Mouse (Mus musculus): Measurements from ENCODE around the gene Slfn2. TPM values are rescaled to one million over a fixed set of nuclear protein-coding genes. Genes with fewer than 3 reads are reported as not detected.

Slfn2 gene
- polyA plus RNA-seq, 1 experiment = 346 TPM

DNA sequence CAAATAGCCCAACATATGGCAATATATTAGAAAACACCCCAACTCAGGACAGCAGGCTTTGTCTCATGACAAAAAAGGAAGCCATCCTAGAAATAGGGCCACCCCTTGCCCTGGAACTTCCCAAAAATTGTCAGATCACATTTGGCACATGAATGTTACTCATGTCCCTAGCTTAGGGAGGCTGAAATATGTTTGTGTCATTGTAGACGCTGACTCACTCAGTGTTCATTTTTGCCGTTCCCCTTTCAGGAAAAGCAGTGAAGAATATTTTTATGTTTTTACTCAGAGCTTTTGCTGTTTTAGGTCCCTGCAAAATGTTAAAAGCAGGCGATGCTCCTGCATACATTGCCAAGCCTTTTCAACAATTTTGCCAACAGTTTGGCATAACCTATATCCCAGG, 19.3 kb upstream of the Slfn2 start:
- H3K4me1 ChIP-seq (ENCODE audit: control insufficient read depth, insufficient read depth, low read length) = peaks cover 26% of the 10 kb centered on the region
- H3K27ac ChIP-seq (ENCODE audit: insufficient read depth, low read depth, low read length) = peak overlapping the region; percentile 95
- no peak for TF ChIP-seq POLR2A (IDR thresholded peaks at IDR 0.05; ENCODE audit: borderline replicate concordance, low read depth, low read length)
- H3K4me3 ChIP-seq (ENCODE audit: insufficient read depth, low read length) = no peak overlapping the region

DNA sequence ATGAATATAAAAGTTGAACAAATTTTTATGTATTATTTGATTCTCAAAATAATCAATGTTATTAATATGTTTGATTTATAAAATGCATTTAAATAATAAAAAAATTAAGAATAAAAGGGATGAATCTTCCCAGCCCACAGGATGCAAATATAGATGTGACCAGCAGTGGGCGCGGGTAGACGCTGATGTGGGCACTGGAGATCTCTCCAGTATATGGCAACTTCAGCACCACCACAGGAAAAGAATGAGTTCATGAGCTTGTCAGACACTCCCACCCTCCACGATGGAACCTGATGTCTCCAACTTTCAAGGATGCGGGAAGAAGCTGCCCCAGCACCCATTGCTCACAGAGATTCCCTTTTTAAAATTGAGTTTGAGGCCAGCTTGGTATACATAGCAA, 7.0 kb upstream of the Slfn2 start:
- Histone ChIP-seq H3K27ac (ENCODE audit: insufficient read depth, low read depth, low read length) (no peak overlapping the region), H3K4me3 (ENCODE audit: insufficient read depth, low read length) (no peak overlapping the region), H3K4me1 (ENCODE audit: control insufficient read depth, insufficient read depth, low read length) (peaks cover 19% of the 10 kb centered on the region)
- TF ChIP-seq POLR2A (IDR thresholded peaks at IDR 0.05; ENCODE audit: borderline replicate concordance, low read depth, low read length) = no peak
- peak; percentile 63 for TF ChIP-seq CTCF (IDR thresholded peaks at IDR 0.05; ENCODE audit: low read depth, low read length)

DNA sequence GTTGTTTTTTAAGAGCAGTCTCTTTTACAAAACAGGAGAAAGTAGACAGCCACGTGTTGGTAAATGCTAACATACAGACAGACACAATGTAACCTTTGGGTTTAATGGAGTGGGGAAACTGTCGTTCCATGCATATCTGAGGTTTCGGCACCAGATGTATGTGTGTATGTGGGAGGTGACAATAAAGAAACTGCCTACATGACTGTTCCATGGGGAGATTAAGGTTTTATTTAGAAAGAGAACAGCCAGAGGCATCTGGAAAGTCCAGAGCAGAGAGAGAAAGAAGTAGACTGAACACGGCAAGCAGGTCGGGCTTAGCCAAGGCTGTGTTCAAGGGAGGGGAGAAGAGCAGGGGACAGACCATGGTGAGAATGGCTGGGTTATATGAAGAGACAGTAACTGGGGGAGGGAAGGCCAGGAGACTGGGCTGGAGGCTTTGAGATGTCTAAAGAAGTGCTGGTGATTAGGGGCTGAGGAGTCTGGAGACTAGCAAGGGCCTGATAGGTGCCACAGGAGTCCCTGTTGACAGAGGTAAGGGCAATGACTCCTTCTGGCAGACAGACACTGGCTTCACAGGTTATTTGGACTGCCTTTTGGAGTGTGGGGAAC, 4.4 kb upstream of the Slfn2 start:
- H3K27ac ChIP-seq (ENCODE audit: insufficient read depth, low read depth, low read length) = no peak overlapping the region
- H3K4me3 ChIP-seq (ENCODE audit: insufficient read depth, low read length) = no peak overlapping the region

DNA sequence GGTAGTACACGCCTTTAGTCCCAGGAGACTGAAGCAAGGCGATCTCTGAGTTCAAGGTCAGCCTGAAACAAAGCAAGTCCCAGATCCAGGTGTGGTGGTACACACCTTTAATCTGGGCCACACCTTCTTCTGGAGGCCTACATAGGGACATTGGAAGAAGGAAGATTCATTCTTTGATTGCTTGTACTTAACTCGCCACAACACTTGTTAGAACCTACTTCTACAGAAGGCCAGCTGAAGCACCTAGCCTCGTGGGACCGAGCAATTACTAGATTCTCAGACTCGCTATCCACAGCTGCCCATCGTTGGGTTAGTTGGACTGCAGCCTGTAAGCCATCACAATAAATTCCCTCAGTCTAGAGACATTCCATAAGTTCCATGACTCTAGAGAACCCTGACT, 3.1 kb upstream of the Slfn2 start:
- H3K4me3 ChIP-seq (ENCODE audit: insufficient read depth, low read length) = no peak overlapping the region
- TF ChIP-seq CTCF (IDR thresholded peaks at IDR 0.05; ENCODE audit: low read depth, low read length) = no peak
- H3K4me1 ChIP-seq (ENCODE audit: control insufficient read depth, insufficient read depth, low read length) = peaks cover 29% of the 10 kb centered on the region
- H3K27ac ChIP-seq (ENCODE audit: insufficient read depth, low read depth, low read length) = no peak overlapping the region

More for the DNA sequence above, 4.4 kb upstream of the Slfn2 start:
- H3K4me1 ChIP-seq (ENCODE audit: control insufficient read depth, insufficient read depth, low read length) = peaks cover 29% of the 10 kb centered on the region
- TF ChIP-seq CTCF (IDR thresholded peaks at IDR 0.05; ENCODE audit: low read depth, low read length) = no peak

DNA sequence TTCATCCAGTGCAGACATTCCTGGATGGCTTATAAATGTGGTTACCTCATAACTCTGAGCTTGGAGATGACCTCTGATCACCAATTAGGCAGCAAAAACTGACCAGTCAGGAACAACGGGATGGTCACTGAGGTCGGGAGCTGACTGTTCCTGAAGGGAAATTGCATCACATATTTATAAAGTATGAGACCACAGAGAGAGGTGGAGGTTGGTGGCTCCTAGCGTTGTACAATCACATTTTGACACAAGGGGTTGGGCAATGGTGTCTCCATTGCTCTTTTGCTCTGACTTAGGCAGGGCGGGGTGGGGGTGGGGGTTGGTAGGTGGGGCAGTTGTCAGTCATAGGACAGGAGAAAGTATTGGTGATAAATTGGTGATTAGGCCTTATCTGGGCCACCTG, 1.8 kb upstream of the Slfn2 start:
- peak overlapping the region; percentile 99 for H3K27ac ChIP-seq (ENCODE audit: insufficient read depth, low read depth, low read length)
- TF ChIP-seq POLR2A (IDR thresholded peaks at IDR 0.05; ENCODE audit: borderline replicate concordance, low read depth, low read length) (no peak), CTCF (IDR thresholded peaks at IDR 0.05; ENCODE audit: low read depth, low read length) (no peak)
- H3K4me1 ChIP-seq (ENCODE audit: control insufficient read depth, insufficient read depth, low read length) = peaks cover 33% of the 10 kb centered on the region
- no peak overlapping the region for H3K4me3 ChIP-seq (ENCODE audit: insufficient read depth, low read length)

DNA sequence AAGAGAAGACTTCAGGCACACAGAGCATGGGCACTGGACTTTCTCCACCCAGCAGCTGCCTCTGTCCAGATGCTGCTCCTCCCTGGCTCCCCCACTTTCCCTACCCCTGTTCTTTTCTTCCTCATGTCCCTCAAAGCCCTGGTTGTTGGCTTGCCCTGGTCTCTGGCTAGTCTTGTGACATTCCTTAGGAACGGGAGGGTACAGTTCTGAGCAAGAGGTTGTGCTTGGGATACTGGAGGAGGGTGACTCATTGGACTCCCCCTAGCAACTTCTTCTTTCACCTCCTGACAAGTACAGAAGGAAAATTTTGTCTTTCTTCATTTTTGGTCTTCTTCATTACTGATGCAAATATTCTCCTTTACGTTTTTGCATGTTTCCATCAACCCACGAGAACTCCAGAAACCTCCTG, 967 bp upstream of the Slfn2 start:
- TF ChIP-seq POLR2A (IDR thresholded peaks at IDR 0.05; ENCODE audit: borderline replicate concordance, low read depth, low read length) = no peak
- TF ChIP-seq CTCF (IDR thresholded peaks at IDR 0.05; ENCODE audit: low read depth, low read length) = no peak
- peak overlapping the region; percentile 18; the same call in 1 of the 2 replicates for H3K4me3 ChIP-seq (ENCODE audit: insufficient read depth, low read length)
- H3K27ac ChIP-seq (ENCODE audit: insufficient read depth, low read depth, low read length) = peak overlapping the region; percentile 99
- peaks cover 28% of the 10 kb centered on the region for H3K4me1 ChIP-seq (ENCODE audit: control insufficient read depth, insufficient read depth, low read length)

DNA sequence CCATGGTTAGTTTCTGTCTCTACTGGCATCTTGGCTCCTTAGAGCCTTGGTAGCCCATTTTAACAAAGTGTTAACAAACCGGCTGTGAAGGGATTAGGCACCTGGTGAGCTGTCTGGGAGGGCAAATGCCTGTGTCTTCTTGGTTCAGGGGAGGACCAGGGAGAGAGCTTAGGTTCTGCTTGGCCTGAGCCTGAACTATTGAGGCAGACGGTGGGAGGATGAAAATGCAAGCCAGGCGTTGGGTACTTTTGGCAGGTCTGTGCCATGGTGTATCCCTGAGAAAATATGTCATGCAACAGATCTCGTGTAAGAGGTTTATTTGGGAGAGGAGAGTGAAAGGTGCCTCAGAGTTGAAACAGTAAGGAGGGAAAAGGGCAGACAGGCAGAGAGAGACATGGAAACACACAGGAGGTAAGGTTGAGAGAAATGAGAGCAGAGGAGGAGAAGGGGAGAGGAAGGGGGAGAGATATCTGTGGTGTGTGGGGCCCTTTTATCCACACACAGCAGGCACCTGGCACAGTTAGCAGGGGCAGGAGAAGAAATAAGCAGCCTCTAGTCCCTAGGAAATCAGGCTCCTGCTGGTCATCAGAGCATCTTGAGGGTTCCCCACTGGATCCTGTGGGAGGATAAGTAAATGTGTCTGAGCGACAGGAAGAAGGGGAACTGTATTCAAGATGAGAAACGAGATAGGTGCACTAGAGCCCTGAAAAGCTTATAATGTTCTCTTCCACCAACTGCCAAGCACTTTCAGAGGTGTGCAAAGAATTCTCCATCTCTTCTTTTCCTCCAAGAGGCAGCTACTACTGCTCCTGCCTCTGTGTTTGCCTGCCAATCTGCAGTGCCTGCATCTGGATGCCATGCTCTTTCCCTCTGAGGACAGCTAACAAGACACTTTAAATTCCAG, 781 bp downstream of the Slfn2 start:
- peaks cover 25% of the 10 kb centered on the region for H3K4me1 ChIP-seq (ENCODE audit: control insufficient read depth, insufficient read depth, low read length)
- TF ChIP-seq CTCF (IDR thresholded peaks at IDR 0.05; ENCODE audit: low read depth, low read length) (no peak), POLR2A (IDR thresholded peaks at IDR 0.05; ENCODE audit: borderline replicate concordance, low read depth, low read length) (no peak)
- peak overlapping the region; percentile 88 for H3K4me3 ChIP-seq (ENCODE audit: insufficient read depth, low read length)
- H3K27ac ChIP-seq (ENCODE audit: insufficient read depth, low read depth, low read length) = peak overlapping the region; percentile 99

DNA sequence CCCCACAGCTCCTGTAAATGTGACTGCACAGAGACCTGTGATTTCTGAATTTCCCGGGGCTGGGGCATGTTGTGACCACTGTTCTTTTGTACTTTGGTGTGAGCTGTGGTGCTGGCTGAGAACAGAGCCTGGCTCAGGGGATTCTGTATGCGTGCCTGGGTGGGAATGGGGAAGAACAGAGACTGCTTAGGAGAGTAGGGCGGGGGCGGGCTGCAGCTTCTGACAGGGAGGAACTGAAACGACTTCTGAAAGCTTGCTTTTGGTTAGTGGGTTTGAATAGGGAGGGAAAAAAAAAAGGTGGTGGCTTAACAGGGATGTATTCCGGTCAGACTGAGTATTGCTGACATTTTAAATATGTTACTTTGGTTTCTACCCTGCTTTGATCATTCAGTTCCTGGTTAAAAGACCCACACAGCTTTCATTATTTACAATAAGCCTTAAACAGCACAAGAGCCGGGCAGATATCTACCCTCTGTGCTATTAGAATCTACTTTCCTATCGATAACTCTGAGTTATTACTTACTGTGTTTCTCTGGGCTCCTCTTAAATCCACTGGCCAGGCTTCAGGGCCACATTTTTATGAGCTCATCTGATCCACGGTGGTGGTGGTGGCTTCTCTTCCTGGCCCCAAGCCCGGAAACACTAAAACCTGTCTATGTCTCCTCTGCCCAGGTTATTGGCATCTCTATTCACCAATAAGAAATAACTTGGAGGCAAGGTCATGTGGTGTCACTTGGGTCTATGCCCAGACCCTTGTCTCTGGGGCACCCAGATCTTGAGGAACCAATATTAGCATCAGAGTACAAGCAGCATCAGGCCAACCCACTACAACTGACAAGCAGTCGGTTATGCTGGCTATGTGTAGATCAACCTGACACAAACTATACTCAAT, 2.0 kb downstream of the Slfn2 start:
- peaks cover 25% of the 10 kb centered on the region for H3K4me1 ChIP-seq (ENCODE audit: control insufficient read depth, insufficient read depth, low read length)
- H3K4me3 ChIP-seq (ENCODE audit: insufficient read depth, low read length) = peak overlapping the region; percentile 88
- TF ChIP-seq CTCF (IDR thresholded peaks at IDR 0.05; ENCODE audit: low read depth, low read length) (no peak), POLR2A (IDR thresholded peaks at IDR 0.05; ENCODE audit: borderline replicate concordance, low read depth, low read length) (no peak)
- H3K27ac ChIP-seq (ENCODE audit: insufficient read depth, low read depth, low read length) = peak overlapping the region; percentile 99

DNA sequence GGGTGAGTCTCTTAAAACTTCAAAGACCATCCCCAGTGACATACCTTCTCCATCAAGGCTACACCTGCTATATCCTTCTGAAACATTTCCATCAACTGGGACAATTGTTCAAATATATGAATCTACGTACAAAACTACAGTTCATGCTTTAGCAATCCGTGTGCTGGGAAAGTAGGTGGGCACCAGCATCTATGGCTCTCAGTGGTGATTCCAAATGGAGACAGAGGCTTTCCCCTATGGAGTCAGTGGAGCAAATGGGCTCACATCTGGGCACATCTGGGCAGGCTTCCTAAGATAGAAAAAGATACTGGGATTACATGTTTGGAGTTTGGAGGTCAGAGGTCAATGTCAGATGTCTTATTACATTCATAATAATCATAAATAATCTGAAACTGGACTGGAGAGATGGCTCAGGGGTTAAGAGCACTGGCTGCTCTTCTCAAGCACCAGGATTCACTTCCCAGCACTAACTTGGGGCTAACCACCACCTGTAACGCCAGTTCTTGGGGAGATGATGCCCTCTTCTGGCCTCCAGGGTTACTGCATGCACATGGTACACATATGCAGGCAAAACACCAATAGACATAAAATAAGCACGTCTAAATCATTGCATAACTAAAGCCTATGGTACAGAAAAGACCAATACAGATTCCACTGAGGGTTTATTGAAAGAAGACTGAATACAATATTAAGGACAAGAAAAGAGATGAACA, 3.2 kb downstream of the Slfn2 start:
- Histone ChIP-seq H3K27ac (ENCODE audit: insufficient read depth, low read depth, low read length) (0 out of 2 replicates have a peak overlapping the region, but pooled peaks have one; percentile 21), H3K4me1 (ENCODE audit: control insufficient read depth, insufficient read depth, low read length) (peaks cover 15% of the 10 kb centered on the region), H3K4me3 (ENCODE audit: insufficient read depth, low read length) (peak overlapping the region; percentile 18; the same call in 1 of the 2 replicates)
- no peak for TF ChIP-seq POLR2A (IDR thresholded peaks at IDR 0.05; ENCODE audit: borderline replicate concordance, low read depth, low read length)
- peak; percentile 35 for TF ChIP-seq CTCF (IDR thresholded peaks at IDR 0.05; ENCODE audit: low read depth, low read length)
